Mouse (Mus musculus) heart, adult 18-20 months (tissue): ENCODE results near the gene BB287469. TPM values are rescaled to one million over a fixed set of nuclear protein-coding genes. Genes with fewer than 3 reads are reported as not detected.
"Not testable (repeated sequence)": the region's sequence is repeated elsewhere in the genome, so short reads cannot be mapped to it uniquely, and the experiment has no call there.

Experiments used
- DNase-seq, 2 experiments: peaks; one replicate each; pipeline ENCODE4 v3.0.0; 2021 to 2022; ENCODE audit warnings: mixed read lengths in 1 of 2
- long read RNA-seq, 2 experiments: library from polyadenylated mRNA; stranded (forward); transcript quantifications; one replicate each; pipeline ENCODE4 v2.0.0; 2021
- total RNA-seq, 2 experiments: library from RNA; stranded (reverse); gene quantifications; 2 replicates each; pipeline ENCODE4 v1.2.3; 2021

BB287469 gene
- not detected for total RNA-seq
- long read RNA-seq, experiment 1: 0 reads
- long read RNA-seq, experiment 2: 0 reads

DNA sequence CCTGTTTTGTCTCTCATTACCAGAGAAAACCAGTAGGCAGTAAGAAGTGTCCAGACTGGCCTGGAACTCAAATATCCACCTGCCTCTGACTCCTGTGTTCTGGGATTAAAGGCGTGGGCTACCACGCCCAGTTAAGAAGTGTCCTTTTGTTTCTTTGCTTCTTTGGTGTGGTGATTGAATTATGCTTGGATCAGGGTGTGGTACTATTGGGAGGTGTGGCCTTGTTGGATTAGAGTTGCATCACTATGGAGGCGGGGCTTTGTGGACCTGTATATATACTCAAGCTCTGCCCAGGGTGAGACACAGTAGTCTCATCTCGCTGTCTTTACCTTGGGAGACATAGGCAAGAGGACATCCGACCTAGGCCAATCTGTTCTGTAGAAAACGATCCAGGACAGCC, at the start of gene BB287469:
BB287469 (plus strand) TSS at position 301 of the 400 bp plus-strand sequence.
- DNase-seq: not testable (repeated sequence)

DNA sequence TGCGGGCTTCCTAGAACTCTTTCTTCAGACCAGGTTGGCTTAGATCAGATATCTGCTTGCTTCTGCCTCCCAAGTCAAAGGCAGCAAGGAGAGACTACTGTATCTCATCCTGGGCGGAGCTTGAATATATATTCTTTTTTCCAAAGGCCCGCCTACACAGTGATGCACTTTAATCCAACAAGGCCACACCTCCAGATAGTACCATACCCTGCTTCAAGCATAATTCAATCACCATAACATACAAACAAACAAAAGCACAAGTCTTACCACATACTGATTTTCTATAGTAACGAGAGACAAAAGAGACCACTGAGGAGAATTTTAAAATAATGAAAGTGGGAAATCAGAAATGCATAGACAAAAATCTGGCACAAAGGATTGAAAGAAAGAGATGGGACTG, 40.7 kb upstream of the BB287469 start, which contains the start of gene Gm21319:
Gm21319 (minus strand) TSS at position 101 of the 400 bp plus-strand sequence.
- not testable (repeated sequence) for DNase-seq

DNA sequence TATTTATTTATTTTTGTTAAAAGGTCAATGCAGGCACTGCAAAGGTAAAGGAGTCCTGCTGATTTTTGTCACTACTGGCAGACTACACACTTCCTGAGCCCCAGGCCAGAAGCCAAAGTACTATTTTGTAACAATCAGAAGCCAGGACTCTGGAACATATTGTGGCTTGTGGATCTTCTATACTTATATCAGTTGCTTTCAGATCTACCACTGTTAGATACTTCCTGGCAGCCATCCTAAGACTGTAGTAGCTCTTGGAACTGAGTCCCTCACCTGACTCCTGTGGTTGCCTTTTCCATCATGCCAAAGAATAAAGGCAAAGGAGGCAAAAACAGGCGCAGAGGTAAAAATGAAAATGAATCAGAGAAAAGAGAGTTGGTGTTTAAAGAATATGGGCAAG, 21.2 kb upstream of the BB287469 start, which contains the start of gene Gm21936:
Gm21936 (plus strand) TSS at position 301 of the 400 bp plus-strand sequence.
- DNase-seq: not testable (repeated sequence)

DNA sequence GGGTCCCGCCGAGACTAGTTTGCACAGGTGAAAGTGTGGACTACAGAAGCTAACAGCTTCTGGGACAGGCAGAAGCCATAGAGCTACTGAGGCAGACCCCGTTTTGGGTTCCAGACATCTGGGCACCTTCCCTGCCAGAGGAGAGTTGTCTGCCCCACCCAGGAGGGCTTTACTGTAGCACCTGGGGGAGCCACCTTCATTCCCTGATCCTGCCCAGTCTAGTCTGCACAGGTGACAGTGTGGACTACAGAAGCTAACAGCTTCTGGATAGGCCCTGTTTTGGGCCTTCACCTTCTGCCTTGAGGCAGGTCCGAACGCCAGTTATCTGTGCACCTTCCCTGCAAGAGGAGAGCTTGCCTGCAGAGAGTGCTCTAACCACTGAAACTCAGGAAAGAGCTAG, 18.4 kb upstream of the BB287469 start:
- not testable (repeated sequence) for DNase-seq

DNA sequence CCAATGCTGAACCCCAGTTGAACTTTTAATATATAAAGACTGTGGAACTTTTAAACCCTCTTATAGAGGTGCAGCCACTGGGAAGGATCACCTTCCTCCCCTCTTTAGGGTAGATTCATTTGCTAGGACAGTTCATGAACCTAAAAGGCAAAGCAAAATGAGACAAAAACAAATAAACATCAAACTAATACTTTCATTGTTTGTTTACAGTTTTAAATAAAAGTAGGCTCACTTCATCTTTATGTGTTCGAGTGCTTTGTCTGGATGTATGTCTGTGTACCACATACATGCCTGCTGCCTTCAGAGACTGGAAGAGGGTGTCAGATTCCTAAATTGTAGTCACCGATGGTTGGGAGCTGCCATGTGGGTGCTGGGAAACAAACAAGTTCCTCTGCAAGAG, 25.9 kb downstream of the BB287469 start, which contains the start of gene Gm2001:
Gm2001 (minus strand) TSS at position 101 of the 400 bp plus-strand sequence.
- DNase-seq: not testable (repeated sequence)

DNA sequence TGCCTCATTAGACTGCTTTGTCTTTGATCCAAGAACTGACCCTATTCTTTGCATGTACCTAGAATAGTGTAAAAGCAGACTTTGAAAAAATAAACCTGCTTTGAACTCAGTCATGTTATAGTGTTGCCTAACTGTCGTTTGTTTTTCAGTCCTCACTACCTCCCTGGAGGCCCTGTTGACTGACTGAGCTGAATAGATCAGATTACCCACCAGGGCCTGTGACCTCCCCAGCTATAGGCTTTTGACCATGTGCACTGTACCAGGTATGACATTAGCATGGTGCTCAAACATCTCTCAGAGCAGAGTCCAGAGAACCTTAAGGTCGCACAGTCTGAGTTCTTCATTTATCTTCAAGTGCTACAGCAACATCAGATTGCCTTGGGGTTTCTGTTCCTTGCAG, 34.3 kb downstream of the BB287469 start:
- DNase-seq: not testable (repeated sequence)

DNA sequence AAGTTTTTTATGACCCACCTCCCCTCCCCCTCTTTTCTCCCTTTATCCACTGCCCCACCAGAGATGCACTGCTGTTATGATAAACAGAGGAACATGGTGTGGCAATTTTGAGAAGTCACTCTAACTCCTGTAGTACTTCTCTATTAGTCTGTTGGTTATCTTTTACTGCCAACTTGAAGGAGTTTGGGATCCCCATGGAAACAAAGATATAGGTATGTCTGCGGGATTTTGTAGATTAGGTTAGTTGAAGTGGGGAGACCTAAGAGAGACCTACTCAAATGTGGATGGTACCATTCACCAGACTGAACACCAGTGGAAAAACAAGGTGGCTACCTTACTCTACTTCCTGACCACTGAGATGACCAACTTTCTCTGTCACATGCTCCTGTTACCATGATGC, 39.7 kb downstream of the BB287469 start:
- not testable (repeated sequence) for DNase-seq

DNA sequence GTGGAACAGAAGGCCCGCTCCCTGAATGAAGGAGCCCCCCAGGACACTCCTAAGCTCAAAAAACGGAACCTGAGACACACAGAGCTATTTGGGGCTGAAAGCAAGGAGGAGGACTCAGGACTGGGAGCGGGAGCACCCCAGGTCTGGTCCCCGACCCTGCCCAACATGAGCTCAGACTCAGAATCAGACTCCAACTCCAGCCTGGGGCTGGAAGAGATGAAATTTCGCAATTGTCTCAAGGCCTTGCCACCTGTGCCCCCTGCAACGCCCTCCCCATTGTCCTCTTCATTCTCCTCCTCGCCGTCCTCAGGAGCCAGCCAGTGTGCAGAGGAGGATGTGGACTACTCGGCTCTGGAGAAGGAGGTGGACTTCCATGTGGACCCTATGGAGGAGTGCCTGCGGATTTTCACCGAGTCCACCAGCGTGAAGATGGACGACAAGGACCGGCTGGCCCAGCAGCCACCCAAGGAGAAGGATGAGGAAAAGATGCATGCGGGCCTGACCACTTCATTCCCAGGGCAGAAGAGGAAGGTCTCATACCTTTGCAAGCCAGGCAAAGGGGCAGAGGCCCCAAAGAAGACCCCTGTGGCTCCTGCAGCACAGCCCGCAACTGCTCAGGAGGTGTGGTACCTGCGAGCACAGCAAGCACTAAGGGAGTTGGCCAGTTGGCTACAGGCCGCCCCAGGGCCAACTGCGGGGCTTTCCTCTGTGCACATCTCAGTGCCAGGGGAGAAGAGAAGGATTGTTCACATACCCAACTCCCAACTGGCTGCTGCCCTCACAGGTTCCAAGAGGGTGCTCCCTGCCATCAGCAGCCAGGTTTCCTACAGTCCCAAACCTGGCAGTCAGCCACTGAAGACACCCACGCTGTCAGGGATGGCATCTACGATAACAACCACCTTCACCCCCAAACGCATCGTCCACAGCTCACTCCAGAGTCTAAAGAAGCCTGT, 45.6 kb downstream of the BB287469 start:
- DNase-seq: not testable (repeated sequence)

DNA sequence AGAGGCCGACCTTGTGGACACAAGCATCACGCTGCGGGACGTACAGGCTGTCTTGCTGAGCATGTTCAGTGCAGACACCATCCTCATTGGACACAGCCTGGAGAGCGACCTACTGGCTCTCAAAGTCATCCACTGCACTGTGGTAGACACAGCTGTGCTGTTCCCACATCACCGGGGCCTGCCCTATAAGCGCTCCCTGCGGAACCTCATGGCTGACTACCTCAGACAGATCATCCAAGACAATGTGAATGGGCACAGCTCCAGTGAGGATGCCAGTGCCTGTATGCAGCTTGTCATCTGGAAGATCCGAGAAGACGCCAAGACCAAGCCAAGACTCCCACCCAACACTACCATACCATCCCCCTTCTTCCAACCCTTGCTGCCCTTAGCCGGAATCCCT, 47.3 kb downstream of the BB287469 start:
- DNase-seq: not testable (repeated sequence)

DNA sequence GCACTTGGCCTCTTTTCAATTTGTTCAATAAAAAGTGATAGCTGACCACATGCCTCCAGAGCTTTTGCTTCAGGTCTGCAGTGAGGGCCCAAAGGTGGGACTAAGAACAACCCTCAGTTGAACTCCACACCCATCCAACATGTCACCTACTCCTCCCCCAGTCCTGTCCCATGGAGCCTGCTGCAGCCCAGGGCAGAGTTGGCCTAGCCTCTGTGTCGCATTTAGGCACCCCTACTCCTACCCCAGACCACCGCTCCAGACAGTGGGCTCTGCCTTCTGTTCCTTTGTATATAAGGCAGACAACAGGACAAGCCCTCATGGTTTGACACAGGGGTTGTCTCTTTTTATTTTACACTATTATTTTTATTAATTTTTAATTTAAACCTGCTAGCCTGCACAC, 47.7 kb downstream of the BB287469 start:
- DNase-seq: not testable (repeated sequence)

Other genes with a start within 250 kb of the BB287469 start
- gene Oog1, start 213.9 kb upstream of the BB287469 start, total RNA-seq: not detected
- gene Gm4027, start 197.7 kb upstream of the BB287469 start, total RNA-seq: not detected
- gene Gm16381, start 172.0 kb upstream of the BB287469 start, total RNA-seq: not detected
- gene Gm21319, start 40.8 kb upstream of the BB287469 start, total RNA-seq: not detected
- not detected for gene Gm21936, start 21.1 kb upstream of the BB287469 start, total RNA-seq
- not detected for gene Gm2001, start 25.8 kb downstream of the BB287469 start, total RNA-seq
- gene Gm2016, start 57.5 kb downstream of the BB287469 start, total RNA-seq: not detected
- gene Gm2022, start 78.8 kb downstream of the BB287469 start, total RNA-seq: not detected
- gene Gm2035, start 103.3 kb downstream of the BB287469 start, total RNA-seq: not detected
- not detected for gene Gm2042, start 137.5 kb downstream of the BB287469 start, total RNA-seq
- gene Gm2075, start 195.3 kb downstream of the BB287469 start, total RNA-seq: not detected
- not detected for gene Gm6803, start 202.2 kb downstream of the BB287469 start, total RNA-seq
- gene Gm2056, start 210.4 kb downstream of the BB287469 start, total RNA-seq: not detected